Mouse (Mus musculus): ENCODE measurements around the gene Mthfd1l.

Gene Mthfd1l

DNA sequence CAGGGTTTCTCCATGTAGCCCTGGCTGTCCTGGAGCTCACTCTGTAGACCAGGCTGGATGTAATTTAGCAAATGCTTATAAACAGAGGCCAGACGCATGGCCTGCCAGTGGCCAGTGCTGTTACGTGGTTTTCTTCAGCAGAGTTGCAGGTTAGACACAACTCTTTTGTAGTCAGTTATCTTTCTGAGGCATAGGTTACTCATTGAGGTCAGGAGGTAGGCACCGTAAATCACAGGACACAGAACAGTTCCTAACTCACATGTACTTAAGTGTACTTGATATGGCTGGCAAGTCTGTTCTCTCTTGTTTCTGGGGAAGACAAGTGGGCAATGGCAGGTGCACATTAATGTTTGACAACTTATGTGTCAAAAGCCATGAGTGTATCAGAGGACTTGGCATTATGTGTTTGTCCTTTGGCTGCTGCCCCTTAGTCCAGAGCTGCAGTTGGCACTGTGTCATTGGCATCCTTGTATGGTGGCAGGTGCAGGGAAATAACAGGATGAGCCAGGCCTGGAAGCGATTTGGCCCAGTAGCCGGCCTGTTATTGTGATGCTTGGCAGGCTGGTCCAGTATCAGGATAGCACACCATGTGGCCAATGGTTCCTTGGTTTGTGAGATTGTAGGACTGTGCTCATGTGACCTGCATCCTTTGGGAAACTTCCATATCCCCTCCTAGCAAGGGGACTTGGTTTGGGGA is 6.0 kb downstream of the Mthfd1l start:
- no peak for DNase-seq

DNA sequence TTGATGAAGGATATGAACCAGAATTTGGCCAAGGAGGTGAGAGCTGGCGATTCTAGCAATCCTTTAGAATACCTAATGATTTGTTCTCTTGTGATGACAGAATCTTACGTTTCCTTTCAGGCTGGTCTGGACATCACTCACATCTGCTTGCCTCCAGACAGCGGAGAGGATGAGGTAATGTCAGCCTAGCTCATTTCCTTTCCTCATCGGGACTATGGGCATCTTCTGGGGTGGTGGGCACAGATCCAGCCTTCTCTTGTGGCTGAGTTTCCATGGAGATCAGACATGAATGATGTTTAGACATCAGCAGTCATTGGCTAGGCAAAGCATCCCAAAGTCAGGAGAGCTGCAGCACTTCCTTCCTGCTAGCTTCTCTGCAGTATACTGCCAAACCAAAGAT is 7.3 kb downstream of the Mthfd1l start:
- DNase-seq: no peak

DNA sequence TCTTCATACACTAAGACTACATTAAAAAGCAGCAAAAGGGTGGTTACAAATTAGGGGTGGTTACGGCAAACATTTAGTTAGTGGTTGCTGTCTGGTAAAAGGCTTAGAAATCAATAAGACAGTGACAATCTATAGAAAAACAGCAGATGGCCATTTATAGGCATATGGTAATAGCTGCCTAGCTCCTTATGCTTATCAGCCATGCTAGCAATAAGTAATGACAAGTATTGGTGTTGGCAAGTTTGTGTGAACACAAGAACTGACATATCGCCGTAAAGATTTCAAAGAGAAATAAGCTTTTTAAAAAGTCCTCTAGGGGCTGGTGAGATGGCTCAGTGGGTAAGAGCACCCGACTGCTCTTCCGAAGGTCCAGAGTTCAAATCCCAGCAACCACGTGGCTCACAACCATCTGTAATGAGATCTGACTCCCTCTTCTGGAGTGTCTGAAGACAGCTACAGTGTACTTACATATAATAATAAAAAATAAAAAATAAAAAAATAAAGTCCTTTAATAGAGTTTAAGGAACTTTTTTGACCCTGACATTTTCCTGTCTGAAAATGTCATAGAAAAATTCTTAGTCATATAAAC is 17.5 kb downstream of the Mthfd1l start:
- no peak for DNase-seq

DNA sequence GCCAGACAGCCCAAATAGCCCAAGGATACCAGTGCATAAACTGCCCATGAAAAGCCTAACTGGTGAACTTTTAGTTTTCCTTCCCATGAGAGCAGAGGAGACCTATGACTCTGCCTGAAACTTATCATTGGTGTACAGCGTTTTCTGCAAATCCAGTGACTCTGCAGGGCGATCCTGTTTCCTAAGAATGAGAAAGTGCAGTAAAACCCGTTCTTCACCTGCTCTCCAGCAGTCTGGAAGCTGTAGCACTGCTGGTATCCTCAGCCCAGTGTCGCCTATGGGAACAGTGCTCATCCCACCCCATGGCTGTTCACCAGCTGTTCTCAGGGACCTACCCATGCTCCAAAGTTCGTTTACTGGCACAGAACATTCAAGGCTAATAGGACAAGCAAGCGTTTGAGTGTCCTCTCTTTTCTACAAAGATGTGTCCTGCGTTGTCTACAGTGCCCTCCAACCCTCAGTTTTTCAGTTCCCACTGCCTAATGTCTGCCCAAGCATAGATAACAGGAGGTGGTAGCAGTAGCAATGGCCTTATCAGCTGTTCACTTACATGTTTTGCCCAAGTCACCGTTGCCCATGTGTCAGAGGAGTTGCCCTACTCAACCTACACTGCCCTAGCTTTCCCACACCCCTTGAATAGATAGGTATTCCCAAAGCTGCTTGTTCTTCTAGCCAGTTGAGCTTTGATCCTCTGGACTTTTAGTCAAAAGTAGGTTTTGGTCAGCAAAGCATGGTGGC is 20.6 kb downstream of the Mthfd1l start:
- no peak for DNase-seq

DNA sequence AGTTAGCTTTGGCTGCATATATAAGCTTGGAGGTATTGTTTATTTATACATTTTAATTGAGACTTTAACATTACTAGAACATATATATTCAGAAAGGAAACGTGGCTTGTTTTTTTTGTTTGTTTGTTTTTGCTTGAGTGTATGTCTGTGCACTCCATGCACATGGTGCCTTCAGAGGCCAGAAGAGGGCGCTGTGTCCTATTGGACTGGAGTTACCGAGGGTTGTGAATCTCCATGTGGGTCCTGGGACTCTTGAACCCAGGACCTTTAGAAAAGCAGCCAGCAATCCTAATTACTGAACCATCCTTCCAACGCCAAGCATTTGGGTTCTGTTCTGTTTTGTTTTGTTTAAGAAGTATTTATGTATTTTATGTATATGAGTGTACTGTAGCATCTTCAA is 22.4 kb downstream of the Mthfd1l start:
- no peak for DNase-seq

DNA sequence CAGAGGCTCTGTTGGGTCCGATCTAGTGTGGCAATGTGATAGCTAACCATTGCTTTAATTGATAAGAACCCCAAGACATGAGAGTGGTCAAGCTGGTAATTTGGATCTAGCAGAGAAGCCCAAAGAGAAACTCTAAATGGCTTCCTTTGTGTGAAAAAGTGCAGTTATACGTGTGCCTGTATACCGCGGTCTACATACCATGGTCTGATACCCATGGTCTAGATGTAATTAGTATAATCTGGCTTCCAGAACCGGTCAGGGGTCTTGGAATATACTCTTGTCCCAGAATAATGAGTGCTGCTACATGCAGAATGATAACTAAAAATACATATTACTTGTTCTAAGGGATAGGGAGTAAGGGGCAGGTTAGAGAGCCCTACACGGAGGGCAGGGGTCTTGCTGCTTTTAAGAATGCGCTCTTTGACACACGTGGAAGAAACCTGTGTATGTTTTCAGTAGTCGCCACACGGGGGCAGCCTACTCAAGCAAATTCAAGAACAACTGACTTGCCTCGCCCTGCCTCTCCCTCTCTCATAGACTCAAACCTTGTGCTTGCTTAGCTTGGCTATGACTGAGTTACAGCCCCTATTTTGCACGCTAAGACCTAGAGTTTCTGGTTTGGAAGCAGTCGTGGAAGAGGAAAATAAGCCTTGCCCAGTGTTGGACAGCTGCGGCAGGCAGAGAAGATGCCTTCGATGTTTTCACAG is 23.4 kb downstream of the Mthfd1l start:
- DNase-seq: peak; percentile 32 to 52

DNA sequence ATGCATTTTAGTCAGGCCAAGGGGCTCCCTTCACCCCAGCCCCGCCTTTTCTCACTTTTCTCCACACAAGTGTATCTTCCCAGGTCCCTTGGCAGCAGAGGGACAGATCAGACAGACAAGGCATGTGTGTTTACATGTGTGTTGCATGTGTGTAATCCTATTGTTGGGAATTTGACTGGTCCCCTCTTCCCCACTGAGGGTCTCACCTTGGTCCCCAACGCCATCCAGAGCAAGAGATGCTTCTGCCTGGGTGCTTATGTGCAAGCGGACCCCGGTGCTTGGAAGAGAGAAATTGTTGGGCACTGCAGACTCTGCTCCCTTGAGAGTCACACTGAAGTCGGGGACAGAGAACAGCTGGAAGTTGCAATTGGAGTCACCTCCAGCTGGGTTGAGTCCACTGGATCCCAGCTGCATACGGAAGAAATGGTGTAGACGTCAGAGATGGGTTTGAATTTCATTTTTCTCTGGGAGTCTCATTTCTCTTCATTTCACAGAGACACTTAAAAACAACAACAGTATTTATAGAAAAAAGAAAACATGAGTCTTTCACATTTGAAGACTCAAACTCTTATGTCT is 25.0 kb downstream of the Mthfd1l start:
- DNase-seq: no peak

DNA sequence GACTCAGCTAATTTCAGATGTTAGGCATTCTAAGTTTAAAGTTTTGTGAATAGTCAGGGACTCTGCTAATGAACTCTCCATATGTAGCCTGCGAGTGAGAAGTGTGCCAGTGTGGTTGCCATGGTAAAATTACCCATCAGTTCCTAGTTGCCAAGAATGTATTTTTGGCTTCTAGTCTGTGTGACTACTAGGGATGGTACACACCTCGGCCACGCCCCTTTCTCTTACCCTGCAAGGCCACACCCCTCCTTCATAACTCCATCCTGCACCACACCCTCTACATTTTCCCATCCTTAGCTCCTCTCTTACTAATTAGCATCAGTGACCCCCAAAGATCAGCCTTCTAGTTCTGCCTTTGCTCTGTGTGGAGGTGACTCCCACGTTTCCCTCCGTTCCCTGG is 29.8 kb downstream of the Mthfd1l start:
- no peak for DNase-seq

DNA sequence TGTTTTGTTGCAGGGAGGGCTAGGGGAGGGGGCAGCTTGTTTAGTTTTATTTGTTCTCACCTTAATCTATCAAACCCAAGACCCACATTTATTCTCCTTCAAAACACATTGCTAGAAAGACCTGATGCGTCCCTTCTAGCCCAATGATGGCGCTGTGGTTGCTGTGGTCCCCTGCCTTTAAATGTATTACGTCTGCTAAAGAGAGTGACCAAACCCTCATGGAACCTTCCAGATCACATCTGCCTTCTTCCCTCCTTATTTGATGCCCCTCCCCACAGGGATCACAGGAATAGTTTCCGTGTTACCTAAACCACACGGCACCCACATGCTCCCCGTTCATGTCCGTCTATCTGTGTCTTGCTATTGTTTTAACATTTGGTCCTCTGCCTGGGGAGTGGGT is 32.3 kb downstream of the Mthfd1l start:
- no peak for DNase-seq

DNA sequence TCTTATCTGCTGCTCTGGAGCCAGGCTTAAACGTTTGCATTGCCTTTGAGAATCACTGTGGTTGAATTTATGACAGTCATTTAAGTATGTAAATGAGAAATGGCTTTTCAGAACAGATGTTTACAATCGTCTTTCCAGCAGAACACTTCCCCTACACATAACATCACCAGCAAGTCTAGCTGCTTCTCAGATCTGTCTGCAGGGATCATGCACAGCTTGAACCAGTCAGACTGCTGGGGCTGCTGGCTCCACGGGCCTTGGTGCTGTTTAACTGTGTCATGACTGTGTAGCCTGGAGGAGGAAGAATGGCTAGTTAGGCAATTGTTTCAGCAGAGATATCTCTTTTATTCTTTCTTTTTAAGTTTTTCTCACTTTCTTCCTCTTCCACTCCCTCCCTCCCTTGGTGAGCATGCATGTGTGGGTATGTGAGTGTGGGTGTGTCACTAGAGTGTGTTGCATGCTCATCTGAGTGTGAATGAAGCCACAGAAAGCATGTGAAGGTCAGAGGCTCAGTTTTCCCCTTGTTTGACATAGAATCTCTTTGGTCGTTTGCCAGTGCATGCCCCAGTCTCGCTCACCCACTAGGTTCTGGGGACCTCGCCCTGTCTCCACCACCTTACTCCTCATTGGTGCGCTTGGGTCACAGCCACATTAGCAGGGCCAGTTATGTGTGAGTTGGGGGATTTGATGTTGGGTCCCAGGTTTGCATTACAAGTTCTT is 33.5 kb downstream of the Mthfd1l start:
- no peak for DNase-seq

DNA sequence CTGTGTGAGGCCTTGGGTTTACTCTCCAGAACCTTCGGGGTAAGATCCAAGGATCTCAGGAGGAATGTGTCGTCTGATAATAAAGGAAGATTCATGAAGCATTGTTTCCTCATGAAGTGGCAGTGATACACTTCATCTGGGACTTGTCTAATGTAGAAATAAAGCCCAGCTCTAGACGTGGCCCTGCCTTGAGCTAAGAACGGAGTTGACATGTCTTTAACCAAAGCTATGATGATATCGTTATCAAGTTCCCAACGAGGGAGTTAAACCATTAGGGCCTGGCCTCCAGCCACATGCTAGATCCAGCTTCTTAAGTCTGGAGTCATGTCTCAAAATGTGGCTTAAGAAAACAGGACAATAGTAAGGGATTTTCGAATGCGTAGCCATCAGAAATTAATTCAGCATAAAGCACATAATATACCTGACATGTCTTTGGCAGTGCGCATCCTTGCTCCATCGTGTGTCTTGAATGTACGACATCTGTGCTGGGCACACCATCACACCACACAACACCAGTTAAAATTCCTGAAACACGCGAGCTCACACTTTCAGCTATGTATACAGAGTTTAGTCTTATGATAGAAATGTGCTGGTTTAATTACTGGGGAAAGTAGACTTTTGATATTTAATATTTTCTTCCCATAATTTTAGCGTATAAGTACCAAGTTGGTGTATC is 49.8 kb downstream of the Mthfd1l start:
- no peak for DNase-seq

DNA sequence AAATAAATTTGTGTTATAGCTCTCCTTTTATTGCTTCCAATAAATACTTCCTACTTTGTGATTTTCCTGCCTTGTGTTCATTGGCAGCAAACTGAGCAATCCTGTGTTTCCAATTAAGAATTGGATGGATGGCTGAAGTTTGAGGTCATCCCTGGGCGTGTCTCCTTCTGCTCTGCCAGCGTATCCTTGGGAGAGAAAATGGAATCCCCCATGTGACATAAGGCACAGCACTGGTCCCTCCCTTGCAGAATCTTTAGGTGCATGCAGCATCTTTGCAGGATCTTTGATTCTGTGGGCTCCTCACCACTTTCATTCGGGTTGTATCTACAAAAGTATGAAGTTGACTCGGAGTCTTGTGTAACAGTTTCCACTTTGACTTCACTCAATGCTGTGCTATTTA is 53.7 kb downstream of the Mthfd1l start:
- DNase-seq: no peak

DNA sequence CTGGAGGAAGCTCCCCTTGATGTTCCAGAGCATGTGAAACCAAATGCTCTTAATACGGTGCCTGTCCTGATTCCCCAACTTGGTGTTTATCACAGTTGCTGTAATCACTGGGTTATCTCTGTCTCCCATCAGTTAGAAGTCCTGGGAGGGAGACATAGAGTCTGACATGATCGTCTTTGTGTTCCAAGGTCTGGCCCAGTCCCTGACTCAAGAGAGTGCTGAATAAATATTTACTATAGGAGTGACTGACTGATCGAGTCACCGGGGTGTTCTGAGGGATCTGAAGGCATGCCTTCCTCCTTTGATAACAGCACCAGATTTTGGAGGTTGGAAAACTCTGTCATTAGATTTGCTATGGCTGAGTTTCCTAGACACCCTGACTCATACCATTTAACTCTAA is 54.5 kb downstream of the Mthfd1l start:
- no peak for DNase-seq

DNA sequence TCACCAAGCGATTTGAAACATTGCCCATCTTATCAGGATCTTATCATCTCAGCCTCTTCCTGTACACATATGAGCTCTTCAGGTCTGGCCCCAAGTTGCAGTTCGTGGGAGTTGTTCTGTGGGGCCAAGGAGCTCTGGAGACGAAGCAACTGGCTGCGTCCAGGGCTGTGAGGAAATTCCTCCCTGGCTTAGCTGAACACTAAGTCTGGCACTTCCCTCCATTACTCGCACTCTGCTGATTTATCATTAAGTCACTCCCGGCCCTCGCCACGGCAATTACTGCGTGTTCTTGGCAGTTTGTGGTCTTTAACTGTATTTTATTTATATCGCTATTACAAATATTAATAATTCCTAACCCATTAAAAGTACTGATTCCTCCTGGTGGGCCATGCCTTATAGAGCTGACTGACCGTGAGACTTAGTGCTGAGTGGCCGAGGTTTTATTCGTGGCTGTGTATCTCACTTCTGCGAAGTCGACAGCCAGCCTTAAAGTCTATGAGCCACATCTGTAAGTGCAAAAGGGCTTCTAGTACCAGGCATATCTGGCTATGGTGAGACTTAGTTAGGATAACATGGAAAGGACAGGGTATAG is 56.0 kb downstream of the Mthfd1l start:
- no peak for DNase-seq

DNA sequence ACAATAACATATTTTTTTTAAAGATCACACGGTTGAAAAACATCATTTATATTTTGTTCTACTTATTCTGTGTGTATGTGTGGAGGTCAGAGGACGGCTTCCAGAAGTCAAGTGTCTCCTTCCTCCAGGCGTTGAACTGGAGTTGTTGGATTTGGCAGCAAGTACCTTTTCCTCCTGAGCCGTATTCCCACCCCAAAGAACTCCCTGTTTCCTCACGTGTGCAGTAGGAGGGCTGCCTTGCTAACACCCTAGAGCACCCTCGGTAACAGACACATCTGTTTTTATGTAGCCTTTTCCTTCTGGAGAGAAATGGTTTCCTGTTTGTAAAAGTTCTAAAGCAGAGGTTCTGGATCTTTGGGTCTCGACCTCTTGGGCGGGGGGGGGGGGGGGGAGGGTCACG is 60.8 kb downstream of the Mthfd1l start:
- DNase-seq: no peak

DNA sequence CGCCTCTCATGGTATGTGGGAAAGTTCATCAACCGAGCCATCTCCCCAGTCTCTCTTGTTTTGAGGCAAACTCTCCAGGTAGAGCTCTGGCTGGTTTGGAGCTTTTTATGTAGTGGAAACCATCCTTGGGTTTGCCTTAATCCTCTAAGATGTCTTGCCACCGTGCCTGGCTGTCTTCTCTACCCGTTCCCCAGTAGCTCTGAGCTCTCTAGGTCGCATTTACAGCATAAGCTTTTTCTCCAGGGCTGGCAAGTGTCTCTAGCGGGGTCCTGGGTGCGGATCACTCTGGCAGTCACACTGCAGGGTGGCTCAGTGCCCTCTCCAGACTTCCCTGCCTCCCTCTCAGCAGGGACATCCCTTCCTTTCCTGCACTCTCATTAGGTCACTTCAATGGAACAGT is 63.6 kb downstream of the Mthfd1l start:
- DNase-seq: no peak

DNA sequence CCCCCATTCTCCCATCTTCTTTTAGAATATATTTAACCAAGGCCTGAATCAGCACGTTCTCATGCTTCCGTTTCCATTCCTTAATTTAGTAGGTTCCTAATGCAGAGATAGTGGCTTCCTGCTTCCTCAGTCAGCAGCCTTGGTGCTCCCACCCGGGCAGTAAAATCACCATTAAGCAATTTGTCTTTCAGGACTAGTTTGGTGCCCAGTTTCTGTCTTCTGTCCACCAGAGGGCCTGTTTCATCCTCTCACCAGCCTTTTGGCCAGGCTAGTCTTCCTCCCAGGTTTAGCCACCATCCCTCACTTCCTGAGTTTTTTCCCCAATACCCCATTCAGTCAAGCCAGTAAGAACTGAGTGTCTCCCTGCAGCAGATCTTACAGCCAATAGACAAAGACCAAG is 64.1 kb downstream of the Mthfd1l start:
- no peak for DNase-seq

DNA sequence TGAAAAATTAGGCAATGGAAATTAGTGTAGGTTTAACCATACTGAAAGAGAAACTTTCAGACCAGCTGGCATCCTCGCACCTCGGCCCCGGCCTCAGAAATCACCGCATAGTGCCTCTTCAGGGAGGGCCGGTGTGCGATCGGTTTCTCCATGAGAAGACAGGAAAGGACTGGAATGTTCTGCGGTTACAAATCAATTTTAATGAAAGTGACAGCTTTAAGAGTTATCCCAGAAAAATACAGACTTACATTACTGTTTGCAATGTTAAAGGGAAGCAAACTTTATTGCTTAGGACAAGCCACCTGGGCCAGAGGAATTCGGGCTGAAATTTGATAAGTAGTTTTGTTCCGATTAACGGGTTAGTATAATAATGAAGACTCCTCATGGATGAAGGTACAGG is 65.7 kb downstream of the Mthfd1l start:
- DNase-seq: no peak

DNA sequence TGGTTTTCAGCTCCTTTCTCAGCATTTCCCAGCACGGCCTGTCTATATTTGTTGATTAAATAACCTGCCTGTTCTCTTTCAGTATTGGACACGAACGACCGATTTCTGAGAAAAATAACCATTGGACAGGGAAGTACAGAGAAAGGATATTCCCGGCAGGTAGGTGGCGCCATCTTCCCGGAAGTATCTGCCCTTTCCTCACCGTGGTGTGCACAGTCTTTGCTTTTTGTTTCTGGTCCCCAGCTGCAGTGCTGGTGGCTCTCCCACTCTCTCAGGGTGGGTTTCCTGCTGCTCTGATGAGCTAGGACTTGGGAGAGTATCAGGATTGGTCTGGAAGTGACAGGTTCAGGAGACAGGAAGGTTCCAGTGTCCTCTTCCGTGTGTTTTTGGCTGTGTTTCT is 68.8 kb downstream of the Mthfd1l start:
- DNase-seq: peak in 1 of 2 experiments; percentile 32

DNA sequence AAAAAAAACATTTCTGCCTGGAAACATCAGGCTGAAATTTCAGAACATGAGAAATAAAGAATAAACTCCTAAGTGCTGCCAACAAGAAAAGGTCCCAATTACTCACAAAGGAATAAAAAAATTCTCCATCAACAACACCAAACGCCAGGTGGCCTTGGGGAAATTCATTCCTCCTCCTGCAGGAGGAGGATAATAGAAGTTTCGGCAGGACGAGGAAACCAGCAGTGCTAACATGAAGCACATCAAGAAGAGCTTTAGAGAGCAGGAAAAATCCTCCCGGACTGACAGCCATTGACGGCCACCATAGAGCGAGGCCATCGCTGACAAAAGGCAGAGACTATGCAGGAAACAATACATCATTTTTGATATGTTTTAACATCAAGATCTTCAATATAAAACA is 71.5 kb downstream of the Mthfd1l start:
- no peak for DNase-seq

DNA sequence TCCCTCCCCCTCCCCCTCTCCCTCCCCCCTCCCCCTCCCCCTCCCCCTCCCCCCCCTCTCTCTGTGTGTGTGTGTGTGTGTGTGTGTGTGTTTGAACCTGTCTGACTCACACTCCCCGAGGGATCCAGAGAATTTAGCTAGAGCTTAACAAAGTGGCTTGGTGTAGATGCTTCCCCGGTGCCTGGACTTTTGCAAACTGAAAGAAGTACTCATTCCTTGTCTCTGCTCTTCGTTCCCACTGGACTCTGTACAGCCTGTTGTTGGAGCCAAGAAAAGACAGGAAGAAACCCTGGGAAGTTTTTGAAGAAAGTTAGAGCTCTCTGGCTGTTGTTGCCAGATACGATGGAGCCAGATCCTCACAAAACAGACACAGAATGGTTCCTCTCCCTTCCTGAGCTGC is 73.6 kb downstream of the Mthfd1l start:
- no peak for DNase-seq

DNA sequence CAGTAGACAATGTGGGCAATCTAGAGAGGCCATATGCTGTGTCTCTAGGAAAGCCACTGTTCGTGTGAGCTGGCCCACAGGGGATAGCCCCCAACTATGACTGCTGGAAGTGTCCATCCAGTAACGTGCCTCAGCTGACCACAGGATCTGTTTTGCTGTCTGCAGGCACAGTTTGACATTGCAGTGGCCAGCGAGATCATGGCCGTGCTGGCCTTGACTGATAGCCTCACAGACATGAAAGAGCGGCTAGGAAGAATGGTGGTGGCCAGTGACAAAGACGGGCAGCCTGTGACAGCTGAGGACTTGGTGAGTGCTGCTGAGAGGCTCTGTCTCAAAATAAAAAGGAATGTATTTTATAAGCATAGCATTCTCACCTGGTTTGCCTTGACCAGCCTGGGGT is 74.7 kb downstream of the Mthfd1l start:
- DNase-seq: no peak
